Mouse (Mus musculus) hindbrain, postnatal 0 days (tissue): ENCODE data around the gene Pdcd1. TPM values are rescaled to one million over a fixed set of nuclear protein-coding genes. Genes with fewer than 3 reads are reported as not detected.

ENCODE experiments used
- ATAC-seq: fragments of 200-750 bp; cut with Nextera tagmentation; 2 replicates; pipeline ENCODE4 v1.8.0; 2017; ENCODE audit warnings: mild to moderate bottlenecking, moderate TSS enrichment, moderate library complexity
- DNase-seq: peaks from one replicate; pipeline ENCODE4 v3.0.0-alpha.2; 2015; ENCODE audit warnings: low spot score
- H3K27ac ChIP-seq: fragments of 300-500 bp; sonication (generic); 2 replicates; pipeline ENCODE4 v1.5.1; 2014; ENCODE audit warnings: mild to moderate bottlenecking
- H3K27me3 ChIP-seq: fragments of 300-500 bp; sonication (generic); 2 replicates; pipeline ENCODE4 v1.6.1; 2014; ENCODE audit warnings: low read length, mixed read lengths; ENCODE audit not compliant: insufficient read depth
- H3K36me3 ChIP-seq: fragments of 300-500 bp; sonication (generic); 2 replicates; pipeline ENCODE4 v1.6.1; 2014; ENCODE audit warnings: low read length, mixed read lengths; ENCODE audit not compliant: insufficient read depth
- H3K4me1 ChIP-seq: fragments of 300-500 bp; sonication (generic); 2 replicates; pipeline ENCODE4 v1.6.1; 2014; ENCODE audit warnings: antibody characterized with exemption, low read length, mixed read lengths; ENCODE audit not compliant: insufficient read depth
- H3K4me2 ChIP-seq: fragments of 300-500 bp; sonication (generic); 2 replicates; pipeline ENCODE4 v1.6.1; 2014; ENCODE audit warnings: low read depth, mild to moderate bottlenecking, low read length, moderate library complexity, mixed read lengths
- H3K4me3 ChIP-seq: fragments of 300-500 bp; sonication (generic); 2 replicates; pipeline ENCODE4 v1.5.1; 2014; ENCODE audit warnings: low read length
- H3K9ac ChIP-seq: fragments of 300-500 bp; sonication (generic); replicated peaks from 2 replicates; pipeline ENCODE4 v1.6.1; 2014; ENCODE audit warnings: mild to moderate bottlenecking, low read length, moderate library complexity, mixed read lengths
- H3K9me3 ChIP-seq: fragments of 300-500 bp; sonication (generic); 2 replicates; pipeline ENCODE4 v1.6.1; 2016; ENCODE audit warnings: low read length, mixed read lengths
- CTCF ChIP-seq: IDR thresholded peaks from 2 replicates; pipeline ENCODE4 v1.5.1; 2016; ENCODE audit warnings: antibody characterized with exemption, control low read depth, low read depth
- WGBS: fragments of 180-500 bp; shearing (Covaris S2); extraction: QIAGEN DNeasy Blood & Tissue Kit; methylation state at CpG from one replicate; pipeline ENCODE4 v1.1.7; 2014; 5-methylcytosine and 5-hydroxymethylcytosine counted together
- polyA plus RNA-seq: library from polyadenylated mRNA; unstranded; fragments of >200 nt; fragmentation: Nextera tagmentation; extraction: Ambion mirVana; gene quantifications from 2 replicates; pipeline ENCODE4 v1.2.1, GENCODE M21; 2015
- total RNA-seq: library from RNA; depleted of rRNA; stranded (reverse); fragments of >200 nt; gene quantifications from 2 replicates; pipeline ENCODE4 v1.2.3, GENCODE M21; 2014

Pdcd1 gene
- total and polyA plus RNA-seq, 2 experiments from 2014 or later: not detected

DNA sequence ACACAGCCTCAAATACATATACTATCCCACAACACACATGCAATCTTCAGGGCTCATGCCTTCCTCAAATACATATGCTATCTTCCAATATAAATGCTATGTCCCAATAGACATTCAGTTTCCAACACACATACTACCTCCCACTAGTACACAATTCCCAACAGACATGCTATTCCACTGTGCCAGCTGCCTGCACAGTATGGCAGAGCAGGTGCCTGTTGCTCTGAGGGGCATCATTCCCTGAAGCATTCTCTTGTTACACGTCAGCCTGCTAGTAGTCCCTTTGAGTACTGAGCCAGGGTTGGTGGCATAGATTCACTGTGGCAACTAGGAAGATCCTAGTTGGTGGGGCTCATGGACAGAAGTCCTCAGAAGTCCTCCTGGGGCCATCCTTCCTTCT lies 2.1 kb upstream of the Pdcd1 start:
- TF ChIP-seq CTCF: no peak
- H3K36me3 ChIP-seq: no peaks in the 10 kb centered on the region
- H3K9me3 ChIP-seq: no peaks in the 10 kb centered on the region
- DNase-seq (no peak), ATAC-seq (no peak)
- 69% methylated on average over 1 of the region's 1 CpGs for WGBS
- no peaks in the 10 kb centered on the region for H3K4me1 ChIP-seq
- no peaks in the 10 kb centered on the region for H3K27me3 ChIP-seq
- H3K4me3 ChIP-seq: no peak overlapping the region
- H3K27ac ChIP-seq: no peak overlapping the region
- no peak overlapping the region for H3K9ac ChIP-seq
- no peak overlapping the region for H3K4me2 ChIP-seq

DNA sequence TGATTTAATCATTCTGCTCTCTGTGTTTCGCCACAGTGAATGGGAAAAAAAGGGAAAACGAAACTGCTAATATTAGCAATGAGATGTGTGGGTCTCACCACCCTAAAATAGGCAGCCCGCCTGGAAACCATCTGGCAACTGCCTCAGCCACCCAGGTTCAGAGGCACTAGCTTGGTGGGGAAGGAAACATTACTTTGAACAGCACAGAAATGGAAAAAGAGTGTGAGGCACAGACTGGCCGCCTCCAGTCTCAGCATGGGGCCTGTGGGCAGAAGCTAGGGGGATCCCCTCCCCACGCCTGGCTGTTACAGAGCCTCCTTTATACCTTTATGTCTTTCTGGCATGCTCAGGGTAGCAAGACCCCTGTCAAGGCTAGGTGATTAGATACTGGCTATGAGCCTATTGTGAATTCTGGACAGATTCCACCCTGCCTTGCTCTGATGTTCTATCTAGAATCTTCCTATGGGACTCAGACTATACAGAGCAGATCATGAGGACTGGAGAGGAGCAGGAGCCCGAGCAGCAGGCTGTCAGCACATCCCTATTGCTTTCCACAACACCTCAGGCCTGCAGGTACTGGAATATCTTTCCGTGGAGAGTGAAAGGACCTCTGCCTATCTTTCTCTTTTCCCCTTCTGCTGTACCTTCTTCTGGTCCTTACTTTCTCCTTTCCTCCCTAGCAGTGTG lies 1.3 kb upstream of the Pdcd1 start:
- Histone ChIP-seq H3K27ac (no peak overlapping the region), H3K36me3 (no peaks in the 10 kb centered on the region), H3K9ac (no peak overlapping the region; the same call in 1 of the 2 replicates), H3K9me3 (no peaks in the 10 kb centered on the region), H3K4me1 (no peaks in the 10 kb centered on the region), H3K27me3 (no peaks in the 10 kb centered on the region), H3K4me3 (no peak overlapping the region), H3K4me2 (no peak overlapping the region)
- DNase-seq: no peak
- WGBS: 65% methylated on average over 7 of the region's 7 CpGs
- no peak for TF ChIP-seq CTCF
- ATAC-seq: peak; percentile 35; the same call in 1 of the 2 replicates

DNA sequence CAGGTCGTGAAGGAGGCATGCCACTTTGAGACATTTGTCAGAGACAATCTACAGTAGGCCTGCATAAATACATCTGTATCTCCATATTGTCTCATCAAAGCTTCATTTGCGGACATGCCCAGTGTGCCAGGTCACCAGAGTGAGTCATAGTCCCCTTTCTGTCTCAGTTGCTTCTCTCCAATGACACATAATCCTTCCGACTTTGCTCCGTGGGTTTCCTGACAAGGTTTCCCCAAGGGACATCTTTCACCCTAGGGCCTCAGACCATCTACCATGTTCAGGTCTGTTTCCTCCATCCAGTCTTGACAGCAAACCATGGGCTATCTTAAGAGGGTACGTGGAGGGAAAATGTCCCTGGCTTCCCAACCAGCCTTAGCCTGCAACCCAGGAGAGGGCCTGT lies 1.2 kb downstream of the Pdcd1 start:
- ATAC-seq: no peak
- no peak overlapping the region for H3K9ac ChIP-seq
- H3K9me3 ChIP-seq: no peaks in the 10 kb centered on the region
- H3K27me3 ChIP-seq: no peaks in the 10 kb centered on the region
- H3K36me3 ChIP-seq: no peaks in the 10 kb centered on the region
- WGBS: 91% methylated on average over 5 of the region's 5 CpGs
- no peak for TF ChIP-seq CTCF
- no peak overlapping the region for H3K4me3 ChIP-seq
- H3K4me2 ChIP-seq: no peak overlapping the region
- no peak for DNase-seq
- no peaks in the 10 kb centered on the region for H3K4me1 ChIP-seq
- H3K27ac ChIP-seq: no peak overlapping the region

DNA sequence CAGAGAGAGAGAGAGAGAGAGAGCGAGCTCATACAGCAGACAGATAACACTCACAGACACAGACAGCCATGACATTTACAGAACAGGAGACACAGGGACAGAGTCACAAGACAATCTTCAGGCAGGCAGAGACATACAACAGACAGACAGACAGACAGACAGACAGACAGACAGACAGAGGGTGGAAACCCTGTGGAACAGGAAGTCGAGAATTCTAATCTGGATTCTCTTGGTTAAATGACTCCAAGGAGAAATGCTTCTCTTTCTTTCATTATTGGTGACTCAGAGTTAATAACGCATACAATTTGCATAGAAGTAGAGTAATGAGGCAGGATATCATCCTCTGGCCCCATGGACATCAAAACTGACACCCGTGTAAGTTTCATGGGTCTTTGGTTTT lies 5.8 kb downstream of the Pdcd1 start:
- H3K27ac ChIP-seq: no peak overlapping the region
- ATAC-seq (no peak), DNase-seq (no peak)
- no peak overlapping the region for H3K9ac ChIP-seq
- H3K27me3 ChIP-seq: no peaks in the 10 kb centered on the region
- H3K4me1 ChIP-seq: no peaks in the 10 kb centered on the region
- WGBS: 74% methylated on average over 4 of the region's 4 CpGs
- H3K4me3 ChIP-seq: no peak overlapping the region
- no peaks in the 10 kb centered on the region for H3K36me3 ChIP-seq
- no peak for TF ChIP-seq CTCF
- no peaks in the 10 kb centered on the region for H3K9me3 ChIP-seq
- no peak overlapping the region for H3K4me2 ChIP-seq

DNA sequence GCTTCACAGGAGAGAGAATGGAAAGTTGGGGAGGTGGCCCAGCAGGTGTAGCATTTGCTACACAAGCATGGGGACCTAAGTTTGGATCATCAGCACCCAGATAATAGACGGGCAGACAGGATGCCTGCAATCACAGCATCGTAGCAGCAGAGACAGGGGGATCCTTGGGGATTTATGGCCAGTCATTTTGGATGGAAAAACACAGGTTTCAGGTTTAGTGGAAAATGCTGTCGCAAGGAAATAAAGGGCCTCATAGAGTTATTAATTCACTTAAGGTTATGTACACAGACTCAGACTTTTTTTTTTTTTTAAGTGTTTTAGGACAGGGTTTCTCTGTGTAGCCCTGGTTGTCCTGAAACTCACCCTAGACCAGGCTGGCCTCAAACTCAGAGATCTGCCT lies 6.8 kb downstream of the Pdcd1 start:
- H3K9ac ChIP-seq: no peak overlapping the region
- H3K4me3 ChIP-seq: no peak overlapping the region
- ATAC-seq (no peak), DNase-seq (no peak)
- 77% methylated on average over 3 of the region's 3 CpGs for WGBS
- no peak for TF ChIP-seq CTCF
- H3K4me1 ChIP-seq: no peaks in the 10 kb centered on the region
- H3K36me3 ChIP-seq: no peaks in the 10 kb centered on the region
- no peak overlapping the region for H3K27ac ChIP-seq
- H3K4me2 ChIP-seq: no peak overlapping the region
- no peaks in the 10 kb centered on the region for H3K27me3 ChIP-seq
- H3K9me3 ChIP-seq: no peaks in the 10 kb centered on the region

DNA sequence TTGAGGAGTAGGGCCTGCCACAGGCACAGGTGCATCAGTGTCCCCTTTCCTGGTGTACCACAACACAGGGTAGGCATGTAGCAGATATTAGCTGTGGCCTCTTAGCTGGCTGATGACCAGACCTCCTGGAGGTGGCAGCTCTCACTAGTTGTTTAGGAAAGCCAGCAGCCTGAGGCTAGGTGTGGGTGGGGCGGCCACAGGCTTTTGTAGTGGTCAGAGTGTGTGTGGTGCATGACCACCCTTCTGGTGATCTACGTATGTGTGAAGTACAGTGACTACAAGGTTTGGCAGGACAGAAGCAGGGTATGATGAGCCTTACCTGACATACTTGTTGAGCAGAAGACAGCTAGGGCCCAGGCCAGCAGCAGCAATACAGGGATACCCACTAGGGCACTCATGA lies 12.0 kb downstream of the Pdcd1 start:
- Histone ChIP-seq H3K9ac (no peak overlapping the region), H3K4me1 (0 out of 2 replicates have a peak, but pooled peaks cover 3% of the 10 kb centered on the region), H3K4me2 (no peak overlapping the region), H3K27me3 (no peaks in the 10 kb centered on the region), H3K4me3 (no peak overlapping the region), H3K36me3 (no peaks in the 10 kb centered on the region), H3K27ac (no peak overlapping the region), H3K9me3 (no peaks in the 10 kb centered on the region)
- TF ChIP-seq CTCF: no peak
- 96% methylated on average over 2 of the region's 2 CpGs for WGBS
- ATAC-seq: no peak
- no peak for DNase-seq

DNA sequence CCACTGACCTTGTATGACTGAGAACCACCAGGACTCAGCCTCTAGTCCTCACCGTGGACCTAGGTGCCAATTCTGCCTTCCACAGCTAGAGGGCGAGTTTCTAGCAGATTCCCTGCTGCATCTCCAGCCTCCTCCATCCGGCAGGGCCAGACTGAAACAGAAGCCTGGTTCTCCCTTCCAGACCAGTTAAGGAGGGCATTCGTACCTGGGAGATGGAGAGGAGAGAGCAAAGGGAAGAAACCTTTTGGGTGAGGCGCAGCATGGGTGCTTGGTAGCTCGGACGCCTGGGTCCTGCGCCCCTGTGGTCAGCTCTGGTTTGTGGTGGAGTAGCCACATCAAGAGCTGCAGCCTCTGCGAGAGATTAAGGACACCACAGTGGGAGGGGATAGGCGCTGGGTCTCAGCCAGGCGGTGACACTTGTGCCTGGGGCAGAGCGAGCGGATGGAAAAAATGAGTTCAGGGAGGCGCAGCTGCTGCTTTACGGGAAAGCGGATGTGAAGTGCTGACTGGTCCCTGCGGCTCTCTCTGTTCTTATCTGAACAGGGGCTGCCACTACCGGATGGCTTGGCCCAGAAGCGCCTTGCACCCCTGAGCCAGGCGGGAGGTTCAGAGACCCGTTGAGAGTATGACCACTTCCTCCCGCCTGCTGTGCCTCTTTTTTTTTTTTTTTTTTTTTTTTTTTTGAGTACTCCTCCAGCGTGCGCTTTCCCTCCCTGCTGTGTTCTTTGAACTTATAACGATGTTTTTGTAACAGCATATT lies 17.2 kb downstream of the Pdcd1 start:
- Histone ChIP-seq H3K9ac (peak overlapping the region; percentile 69), H3K4me1 (0 out of 2 replicates have a peak, but pooled peaks cover 3% of the 10 kb centered on the region), H3K9me3 (no peaks in the 10 kb centered on the region), H3K4me2 (peak overlapping the region; percentile 79), H3K4me3 (peak overlapping the region; percentile 47), H3K36me3 (no peaks in the 10 kb centered on the region), H3K27ac (peak overlapping the region; percentile 81), H3K27me3 (no peaks in the 10 kb centered on the region)
- peak; percentile 91 for DNase-seq
- peak; percentile 94 for ATAC-seq
- WGBS: 0% methylated on average over 25 of the region's 25 CpGs
- TF ChIP-seq CTCF: peak; percentile 93
